Mouse (Mus musculus): ENCODE data around the gene Syngap1.

- TF ChIP-seq GATA1 (IDR thresholded peaks at IDR 0.05; ENCODE audit: borderline replicate concordance, low read length) (no peak), FLI1 (IDR thresholded peaks at IDR 0.05; ENCODE audit: low read length) (no peak)
Measured at GRCm38 (mm10) chr17:26968200-26968611, 27.2 kb downstream of the Syngap1 start.

Data from megakaryocyte, embryonic 14.5 days (primary cell).